27 mouse cellular contexts compared by ENCODE assay signal in genomic region chr6:129030175-129030824, GRCm38 (mm10). TPM values are rescaled to one million over a fixed set of nuclear protein-coding genes. Genes with fewer than 3 reads are reported as not detected.
A peak's percentile ranks its signal among the peaks of the same experiment; 100 is the strongest.
DNase-seq lines count a peak whose midpoint lies in the region; ATAC-seq and TF ChIP-seq lines count a peak whose summit lies in the region.
"Had no signal": no experiment of that assay in that cellular context is flagged by ENCODE, and none has a peak within 500 bp of the region (broad histone marks: within the 10 kb centered on the region; RNA-seq: fewer than 3 reads in every experiment).

No protein-coding gene starts in this region.

- no peak for DNase-seq in heart, adult 2 months
- DNase-seq in heart, postnatal 10 days, result no peak
- DNase-seq in 416B (ENCODE audit: low read depth), result peak; percentile 48
- peak; percentile 52 for DNase-seq in MEL (ENCODE audit: low read depth, low spot score)
- DNase-seq in layer of hippocampus, adult 11-12 months (ENCODE audit: low spot score), result no peak
- DNase-seq in adrenal gland, postnatal 25 days, result no peak
- DNase-seq in spleen, postnatal 4 days (ENCODE audit: low spot score in 2 of 2), result no peak
- DNase-seq: adrenal gland, postnatal 10 days; cerebellum, adult 11-12 months; cerebellum, adult 8-10 months; cerebellum, postnatal 10 days; cerebellum, postnatal 36 days; forebrain, postnatal 0 days; gastrocnemius, postnatal 14 days; heart, postnatal 36 days had no signal

- H3K4me1 ChIP-seq in heart, adult 2 months (ENCODE audit: control insufficient read depth, insufficient read depth, low read length), result no peaks in the 10 kb centered on the region; the same call in 1 of the 2 replicates
- peaks cover 2 to 3% of the 10 kb centered on the region in 2 experiments; a peak in 3 of 4 replicates for H3K4me1 ChIP-seq in MEL (ENCODE audit: control insufficient read depth in 1 of 2, insufficient read depth in 2 of 2, low read length in 2 of 2)
- H3K4me1 ChIP-seq: embryonic facial prominence, embryonic 12.5 days; embryonic facial prominence, embryonic 15.5 days; hindbrain, embryonic 12.5 days; hindbrain, embryonic 15.5 days had no signal

- H3K4me3 ChIP-seq in heart, adult 2 months, result no peak overlapping the region
- H3K4me3 ChIP-seq in MEL (ENCODE audit: control insufficient read depth in 1 of 2, insufficient read depth in 1 of 2, low read depth in 2 of 2, low read length in 2 of 2), result no peak overlapping the region
- H3K4me3 ChIP-seq: embryonic facial prominence, embryonic 12.5 days; embryonic facial prominence, embryonic 15.5 days; hindbrain, embryonic 12.5 days; hindbrain, embryonic 15.5 days had no signal

- no peak for TF ChIP-seq CTCF in heart, adult 2 months (IDR thresholded peaks at IDR 0.05)
- TF ChIP-seq CTCF in MEL (IDR thresholded peaks at IDR 0.05 in 2 of 3, conservative IDR thresholded peaks at IDR 0.05 in 1 of 3; ENCODE audit: control insufficient read depth in 1 of 3, insufficient read depth in 1 of 3, low read depth in 2 of 3, low read length in 3 of 3, poor library complexity in 1 of 3, severe bottlenecking in 1 of 3), result no peak

- no peak for TF ChIP-seq POLR2A in heart, adult 2 months (IDR thresholded peaks at IDR 0.05; ENCODE audit: insufficient read depth, low read depth, low read length)
- TF ChIP-seq POLR2A in MEL (IDR thresholded peaks at IDR 0.05; ENCODE audit: control insufficient read depth in 1 of 2, insufficient read depth in 1 of 2, low read depth in 1 of 2, low read length in 2 of 2, poor library complexity in 1 of 2), result peak in 1 of 2 experiments; percentile 58; a peak in 2 of 4 replicates

- WGBS in heart, adult 2 months, result 57% methylated on average over 6 of the region's 6 CpGs

- intact Hi-C loops in heart, adult 2 months (cut with DNase I), result loop anchor here (5.0 kb wide), 2 partner anchors 37 to 227 kb away; no protein-coding TSS in a partner anchor
- intact Hi-C loops in heart, postnatal 10 days (cut with DNase I), result loop anchor here (5.0 kb wide), 1 partner anchor 37 kb away; no protein-coding TSS in a partner anchor

- peak; percentile 36 for ATAC-seq in granulocyte monocyte progenitor cell, adult 5-6 weeks (replicated peaks; ENCODE audit: poor library complexity, severe bottlenecking)
- ATAC-seq: forebrain, embryonic 14.5 days; forebrain, postnatal 0 days; intestine, postnatal 0 days; Patski had no signal

- H3K9ac ChIP-seq in heart, adult 2 months (ENCODE audit: low read depth, low read length), result no peak overlapping the region
- no peak overlapping the region for H3K9ac ChIP-seq in MEL (ENCODE audit: control insufficient read depth, low read depth, low read length, poor library complexity, severe bottlenecking)
- H3K9ac ChIP-seq: embryonic facial prominence, embryonic 12.5 days; embryonic facial prominence, embryonic 15.5 days; forebrain, postnatal 0 days; hindbrain, embryonic 12.5 days; hindbrain, embryonic 15.5 days had no signal

- no peaks in the 10 kb centered on the region; the same call in 1 of the 2 replicates for H3K36me3 ChIP-seq in heart, adult 2 months (ENCODE audit: control insufficient read depth, insufficient read depth, low read length)
- H3K36me3 ChIP-seq in MEL (ENCODE audit: control insufficient read depth in 1 of 2, insufficient read depth in 2 of 2, low read length in 2 of 2), result peaks cover 3 to 16% of the 10 kb centered on the region in 2 experiments; a peak in 2 of 4 replicates
- H3K36me3 ChIP-seq: embryonic facial prominence, embryonic 12.5 days; embryonic facial prominence, embryonic 15.5 days; hindbrain, embryonic 12.5 days; hindbrain, embryonic 15.5 days had no signal

- H3K27ac ChIP-seq in heart, adult 2 months, result peak overlapping the region; percentile 53
- H3K27ac ChIP-seq in MEL (ENCODE audit: control insufficient read depth, low read depth, low read length), result no peak overlapping the region
- H3K27ac ChIP-seq: embryonic facial prominence, embryonic 12.5 days; embryonic facial prominence, embryonic 15.5 days; hindbrain, embryonic 12.5 days; hindbrain, embryonic 15.5 days had no signal

- TF ChIP-seq RAD21 in MEL (IDR thresholded peaks at IDR 0.05; ENCODE audit: low read depth, low read length), result no peak

- no peak for TF ChIP-seq EP300 in heart, adult 2 months (IDR thresholded peaks at IDR 0.05; ENCODE audit: insufficient read depth, low read depth, low read length)
- TF ChIP-seq EP300 in MEL (IDR thresholded peaks at IDR 0.05; ENCODE audit: low read depth in 1 of 2, low read length in 2 of 2), result no peak

- H3K79me2 ChIP-seq in heart, adult 2 months (replicated peaks; ENCODE audit: control insufficient read depth, insufficient read depth, low read length), result no peaks in the 10 kb centered on the region
- no peaks in the 10 kb centered on the region for H3K79me2 ChIP-seq in MEL (ENCODE audit: control insufficient read depth, insufficient read depth, low read length, poor library complexity)

- no peaks in the 10 kb centered on the region for H3K9me3 ChIP-seq in MEL (replicated peaks; ENCODE audit: insufficient read depth, low read length)
- H3K9me3 ChIP-seq: embryonic facial prominence, embryonic 12.5 days; embryonic facial prominence, embryonic 15.5 days; hindbrain, embryonic 12.5 days; hindbrain, embryonic 15.5 days had no signal

- H3K27me3 ChIP-seq in heart, adult 2 months (ENCODE audit: control insufficient read depth, insufficient read depth, low read length), result no peaks in the 10 kb centered on the region
- H3K27me3 ChIP-seq in MEL (ENCODE audit: control insufficient read depth in 1 of 2, insufficient read depth in 2 of 2, low read length in 2 of 2), result no peaks in the 10 kb centered on the region
- H3K27me3 ChIP-seq: embryonic facial prominence, embryonic 12.5 days; embryonic facial prominence, embryonic 15.5 days; hindbrain, embryonic 12.5 days; hindbrain, embryonic 15.5 days had no signal

TF ChIP-seq in MEL, 35 proteins besides CTCF, POLR2A, EP300 and RAD21:
- TF ChIP-seq CHD1 (IDR thresholded peaks at IDR 0.05; ENCODE audit: low read depth, low read length), result 0 out of 2 replicates have a peak, but pooled peaks have one; percentile 56
- TF ChIP-seq MAFK (IDR thresholded peaks at IDR 0.05; ENCODE audit: borderline replicate concordance, low read depth, low read length), result no peak
- TF ChIP-seq USF2 (IDR thresholded peaks at IDR 0.05; ENCODE audit: borderline replicate concordance in 1 of 2, insufficient read depth in 1 of 2, low read depth in 1 of 2, low read length in 2 of 2), result no peak
- TF ChIP-seq HCFC1 (IDR thresholded peaks at IDR 0.05; ENCODE audit: low read depth, low read length), result no peak
- no peak for TF ChIP-seq CHD2 (IDR thresholded peaks at IDR 0.05; ENCODE audit: low read length)
- TF ChIP-seq TAL1 (IDR thresholded peaks at IDR 0.05; ENCODE audit: low read length), result no peak
- TF ChIP-seq USF1 (IDR thresholded peaks at IDR 0.05; ENCODE audit: low read depth, low read length), result no peak
- TF ChIP-seq KAT2A (conservative IDR thresholded peaks at IDR 0.05; ENCODE audit: low read depth, low read length), result no peak
- no peak for TF ChIP-seq ZC3H11A (IDR thresholded peaks at IDR 0.05; ENCODE audit: low read depth, low read length)
- TF ChIP-seq SIN3A (IDR thresholded peaks at IDR 0.05; ENCODE audit: low read length), result no peak
- TF ChIP-seq TBP (IDR thresholded peaks at IDR 0.05; ENCODE audit: low read depth, low read length), result no peak
- no peak for TF ChIP-seq UBTF (IDR thresholded peaks at IDR 0.05; ENCODE audit: borderline replicate concordance, insufficient read depth, low read depth, low read length)
- peak; percentile 62; the same call in 1 of the 2 replicates for TF ChIP-seq ZMIZ1 (IDR thresholded peaks at IDR 0.05; ENCODE audit: low read depth, low read length)

RNA-seq across cellular contexts. Expression of gene Klrb1f, which starts 15.4 kb away (rescaled TPM):
- total RNA-seq in heart, adult 2 months (2021), result not detected
- 0.09 and 1.2 TPM in 2 replicates for polyA plus RNA-seq in heart, adult 2 months (2012; rRNA removed)
- not detected for total RNA-seq in heart, postnatal 10 days (2021)
- 0.16 and 0.27 TPM in 2 replicates for total RNA-seq in MEL (2012; rRNA removed)
- polyA plus RNA-seq in MEL (2012; ENCODE audit: insufficient read depth in 1 of 2, insufficient read length in 2 of 2, low read depth in 1 of 2, low replicate concordance in 2 of 2, missing spikeins in 1 of 2), result under 1 TPM in 1 of 2 experiments, not detected in 1; 0.52 TPM
- total RNA-seq in granulocyte monocyte progenitor cell, adult 5-6 weeks (2014; fragmentation: Nextera tagmentation), result 35.0 and 39.6 TPM in 2 replicates
- total RNA-seq in granulocyte monocyte progenitor cell, adult 5-6 weeks (2017), result 27.7 and 43.2 TPM in 2 replicates
- not detected in 2 replicates for total RNA-seq in adrenal gland, postnatal 25 days (2021)
- total RNA-seq: adrenal gland, postnatal 4 days; ES-E14; gastrocnemius, adult 18-20 months; gastrocnemius, postnatal 14 days; heart, postnatal 36 days had no signal
- polyA plus RNA-seq: forebrain, embryonic 11.5 days; Patski had no signal

Comparison
In these comparisons a context has a peak if more than half of its experiments do, and no peak if none do; other contexts are left out.
1. DNase-seq: peak in 416B (single experiment) and MEL (single experiment); none in heart, adult 2 months (0 of 2), heart, postnatal 10 days (0 of 2), layer of hippocampus, adult 11-12 months (single experiment), adrenal gland, postnatal 25 days (single experiment) and spleen, postnatal 4 days (0 of 2).
2. RNA of gene Klrb1f, which starts 15.4 kb away (total RNA-seq): 27.7 to 43.2 TPM in granulocyte monocyte progenitor cell, adult 5-6 weeks; not detected in heart, adult 2 months, 0.16 to 0.27 TPM in MEL, not detected in heart, postnatal 10 days and not detected in adrenal gland, postnatal 25 days; every median in the first group is over 10 times any median in the second.